Mouse (Mus musculus) naive thymus-derived CD4-positive, alpha-beta T cell, adult 5 months (primary cell): ENCODE data around the gene Stx8. TPM values are rescaled to one million over a fixed set of nuclear protein-coding genes. Genes with fewer than 3 reads are reported as not detected.

Experiments
- polyA plus RNA-seq: library from polyadenylated mRNA; unstranded; fragments of 100-300 nt; shearing (Covaris generic); gene quantifications from one replicate; pipeline ENCODE4 v1.2.1, GENCODE M21; 2017

Stx8 gene
- 59.1 TPM for polyA plus RNA-seq

GRCm38 (mm10) chr11:67965905-67966878, at the start of gene Stx8:
Gene Stx8, plus strand, starts transcription at chr11:67966193.

GRCm38 (mm10) chr11:67921827-67922754, 43.9 kb upstream of the Stx8 start, which contains the start of gene Usp43:
Gene Usp43, minus strand, starts transcription at chr11:67922153.

GRCm38 (mm10) chr11:67965242-67965883, 630 bp upstream of the Stx8 start, which contains the start of gene Cfap52:
Gene Cfap52, minus strand, starts transcription at chr11:67965651.

Other genes starting within 250 kb of the Stx8 start
- gene Glp2r, start 195.0 kb upstream of the Stx8 start, polyA plus RNA-seq = not detected
- gene Gsg1l2, start 191.6 kb upstream of the Stx8 start, polyA plus RNA-seq = not detected
- gene Dhrs7c, start 168.0 kb upstream of the Stx8 start, polyA plus RNA-seq = not detected
- gene Usp43, start 44.0 kb upstream of the Stx8 start, polyA plus RNA-seq = not detected
- gene Cfap52, start 542 bp upstream of the Stx8 start, polyA plus RNA-seq = not detected